Mouse (Mus musculus) cortical plate, adult 2 months (tissue): ENCODE results near the gene Exosc7.

Experiments
- CTCF ChIP-seq: fragments of 200-500 bp; IDR thresholded peaks from 2 replicates; pipeline ENCODE4 v1.5.1; 2011; ENCODE audit warnings: mild to moderate bottlenecking, control low read depth, low read length; ENCODE audit not compliant: insufficient read depth; ENCODE audit errors: extremely low read depth
- POLR2A ChIP-seq: fragments of 200-500 bp; IDR thresholded peaks from 2 replicates; pipeline ENCODE4 v1.6.1; 2011; ENCODE audit warnings: mild to moderate bottlenecking, low read length, control low read depth; ENCODE audit not compliant: insufficient read depth; ENCODE audit errors: extremely low read depth

DNA sequence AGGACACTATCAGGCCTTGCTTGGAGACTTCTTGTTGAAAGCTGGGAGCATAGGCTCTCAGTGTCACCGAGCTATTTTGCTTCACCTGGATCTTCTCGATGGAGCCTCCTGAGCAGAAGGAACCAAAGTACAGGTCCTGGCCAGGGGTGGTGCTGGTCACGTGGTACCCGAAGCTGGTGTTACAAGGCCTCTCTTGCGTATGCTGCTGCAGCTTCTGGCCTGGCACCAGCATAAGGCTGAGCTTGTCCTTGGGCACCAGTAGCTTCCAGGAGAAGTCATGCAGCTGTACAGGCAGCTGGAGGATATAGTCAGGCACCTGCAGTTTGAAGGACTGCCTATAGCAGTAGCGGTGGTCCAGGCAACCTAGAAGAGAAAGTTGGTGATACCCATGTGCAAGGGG lies 67.0 kb downstream of the Exosc7 start:
- TF ChIP-seq CTCF: no peak
- no peak for TF ChIP-seq POLR2A
